Mouse (Mus musculus): ENCODE results near the gene Sec14l2.

The Sec14l2 gene

GRCm38 (mm10) chr11:4097091-4097621 is 26.1 kb downstream of the Sec14l2 start:
- no peak for DNase-seq

DNA sequence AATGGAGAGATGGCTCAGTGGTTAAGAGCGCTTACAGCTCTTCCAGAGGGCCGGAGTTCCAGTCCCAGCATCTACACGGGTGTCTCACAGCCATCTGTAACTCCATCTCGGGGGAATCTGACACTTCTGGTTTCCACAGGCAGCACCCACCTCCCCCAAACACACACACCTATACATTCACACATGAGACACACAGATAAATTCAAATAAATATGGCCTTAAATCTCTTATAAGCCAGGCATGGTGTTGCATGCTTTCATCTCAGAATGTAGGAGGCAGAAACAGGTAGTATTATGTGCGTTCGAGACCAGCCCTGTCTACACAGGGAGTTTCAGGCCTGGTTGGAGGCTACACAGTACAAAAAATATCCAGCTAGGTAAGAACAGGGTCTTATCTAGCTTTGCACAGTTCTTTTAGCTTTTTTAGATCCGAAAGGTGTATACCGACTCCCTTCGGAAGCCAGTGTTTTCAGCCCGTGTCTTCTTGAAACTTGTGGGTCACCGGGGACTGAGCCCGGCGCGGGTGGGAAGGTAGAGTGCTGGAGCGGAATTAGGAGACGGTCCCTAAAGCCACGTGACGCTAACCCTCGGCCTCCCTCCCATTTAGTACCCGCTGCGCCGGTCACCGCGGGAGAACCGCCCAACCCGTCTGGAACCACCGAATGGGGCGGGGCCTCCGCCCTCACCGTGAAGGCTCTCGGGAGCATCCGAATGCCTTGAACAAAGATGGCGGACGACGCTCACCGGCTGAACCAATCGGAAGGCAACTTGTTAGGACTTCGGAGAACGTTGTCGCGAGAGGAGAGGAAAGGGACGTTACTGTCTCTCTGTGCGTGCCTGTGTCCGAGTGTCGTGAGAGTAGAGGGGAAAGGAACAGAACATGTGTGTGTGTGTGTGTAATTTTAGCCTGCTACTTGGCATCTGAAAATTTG is 26.9 kb downstream of the Sec14l2 start:
- DNase-seq: peak; percentile 99

DNA sequence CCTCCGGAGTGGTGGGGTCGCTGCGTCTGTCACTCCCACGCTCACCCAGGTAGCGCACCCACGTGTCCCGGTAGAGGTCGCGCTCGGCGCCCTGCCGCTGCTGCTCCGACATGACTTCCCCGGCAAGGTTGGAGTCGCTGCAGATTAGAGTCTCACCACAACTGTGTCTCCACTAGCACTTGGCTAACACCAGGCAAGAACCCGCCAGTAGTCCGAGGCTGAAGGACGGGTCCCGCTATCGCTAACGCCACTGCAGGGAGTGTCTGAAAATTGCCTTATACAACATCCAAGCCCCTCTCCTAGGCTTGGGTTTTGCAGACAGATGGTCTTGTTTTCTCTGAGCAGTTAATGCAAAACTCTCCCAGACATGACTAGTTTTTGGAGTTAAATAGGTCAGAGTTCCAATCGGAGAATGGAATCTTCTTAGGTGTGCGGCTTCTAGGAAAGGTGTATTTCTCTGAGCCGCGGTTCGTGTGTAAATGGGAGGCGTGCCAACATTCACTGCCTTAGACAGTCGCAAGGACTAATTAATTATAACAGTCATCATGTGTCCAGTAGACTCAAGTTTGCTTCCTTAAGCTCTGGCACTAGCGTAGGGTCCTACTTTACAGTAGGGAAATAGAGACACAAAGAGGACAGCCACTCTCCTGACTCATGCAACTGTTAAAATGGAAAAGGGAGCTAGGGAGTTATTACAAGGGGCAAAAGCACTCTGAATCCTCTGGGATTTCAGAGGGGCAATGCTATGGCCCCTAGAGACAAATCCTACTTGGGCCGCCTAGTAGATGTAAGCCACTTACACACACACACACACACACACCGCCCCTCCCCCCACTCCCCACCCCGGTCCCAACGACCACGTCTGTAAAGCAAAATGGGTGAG is 27.8 kb downstream of the Sec14l2 start, which contains the start of gene Mtfp1:
Gene Mtfp1, minus strand, starts transcription at position 275 of the 883 bp plus-strand sequence.
- DNase-seq: peak; percentile 54 to 62

DNA sequence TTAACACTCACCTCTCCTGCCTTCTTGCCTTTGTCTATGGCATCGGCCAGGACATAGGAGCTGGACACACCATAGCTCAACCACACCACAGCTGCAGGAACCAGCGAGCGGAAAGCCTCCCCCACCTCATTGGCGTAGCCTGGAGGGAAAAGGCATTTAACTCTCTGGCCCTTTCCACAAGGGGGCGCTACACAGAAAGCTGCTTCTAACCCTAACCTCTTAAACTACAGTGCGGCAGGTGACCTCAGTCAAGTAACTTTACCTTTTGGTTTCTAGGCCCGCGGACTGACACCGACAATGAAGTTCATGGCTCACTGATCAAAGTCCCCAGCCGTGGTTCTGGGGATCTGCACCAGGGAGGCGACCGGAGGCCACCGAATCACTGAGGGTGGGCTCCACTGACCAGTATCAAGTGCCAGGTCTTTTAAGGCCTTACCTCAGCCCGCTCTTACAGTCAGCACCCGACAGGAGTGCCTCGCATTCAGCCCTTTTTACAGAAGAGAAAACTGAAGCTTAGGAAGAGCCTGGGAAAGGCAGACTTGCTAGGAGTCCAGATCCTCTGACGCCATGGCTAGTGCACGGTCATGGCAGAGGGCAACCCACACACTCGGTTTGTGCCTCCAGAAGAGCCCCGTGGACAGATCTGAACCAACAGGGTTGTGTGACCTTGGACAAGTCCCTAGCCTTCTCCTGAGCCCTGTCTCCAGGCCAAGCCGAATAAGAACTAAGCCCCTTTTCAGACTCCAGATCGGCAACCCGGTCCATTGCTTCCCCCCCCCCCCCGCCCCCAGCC is 28.6 kb downstream of the Sec14l2 start:
- DNase-seq: peak; percentile 71 to 80

- no peak for DNase-seq
These were observed 29.5 kb downstream of the Sec14l2 start for GRCm38 (mm10) chr11:4093459-4094377.

DNA sequence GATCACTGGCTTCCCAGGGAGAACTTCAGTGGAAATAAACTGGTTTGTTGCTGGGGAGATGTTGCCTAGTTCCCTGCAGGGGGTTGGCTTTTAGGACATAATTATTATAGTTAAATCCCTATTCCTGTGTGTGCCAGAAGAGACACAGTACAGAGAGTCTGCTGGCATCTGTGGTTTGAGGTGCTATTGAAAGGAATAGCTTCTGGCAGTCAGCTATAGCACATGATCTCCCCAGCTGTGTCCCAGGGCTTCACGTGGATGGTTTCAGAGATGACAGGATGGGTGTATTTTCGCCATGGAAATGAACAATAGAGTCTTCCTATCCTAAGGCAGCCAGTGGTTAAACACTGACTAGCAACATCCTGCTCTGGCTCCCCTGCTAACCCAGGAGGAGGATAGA is 35.9 kb downstream of the Sec14l2 start:
- no peak for DNase-seq

GRCm38 (mm10) chr11:4086246-4086645 is 37.0 kb downstream of the Sec14l2 start:
- no peak for DNase-seq

DNA sequence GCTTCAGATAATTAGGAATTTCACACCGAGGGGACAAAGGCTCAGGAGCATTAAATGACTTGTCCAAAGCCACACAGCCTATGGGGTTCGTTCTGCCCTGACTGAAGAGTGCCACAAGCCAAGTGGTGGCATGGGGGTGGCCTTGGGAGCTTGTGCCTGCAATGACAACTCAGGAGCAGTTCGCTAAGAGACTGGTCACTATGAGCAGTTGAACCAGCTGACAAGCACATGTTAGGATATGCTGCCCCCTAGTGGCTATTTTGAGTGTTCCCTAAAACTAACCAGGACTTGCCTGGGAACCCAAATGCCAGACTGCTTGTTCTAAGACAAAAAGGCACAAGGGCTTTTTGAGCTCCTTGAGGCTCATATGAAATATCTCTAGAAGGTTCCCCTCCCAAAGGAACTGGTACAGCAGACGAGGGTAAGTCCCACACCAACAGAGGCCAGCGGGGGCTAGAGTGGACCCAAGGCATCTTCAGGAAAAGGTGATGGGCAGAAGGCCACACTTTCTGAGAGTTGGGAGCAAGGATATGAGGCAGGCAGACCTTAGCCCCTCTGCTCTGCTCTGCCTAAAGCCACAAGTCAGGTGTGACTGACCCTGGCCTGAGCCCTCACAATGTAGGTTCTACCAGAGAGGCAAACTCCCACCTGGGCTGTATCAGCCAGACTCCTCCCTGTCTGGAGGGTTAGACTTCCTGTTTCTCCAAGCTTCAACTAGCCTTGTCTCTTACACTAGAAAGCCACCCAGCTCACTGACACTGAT is 39.7 kb downstream of the Sec14l2 start:
- DNase-seq: peak; percentile 30 to 71

DNA sequence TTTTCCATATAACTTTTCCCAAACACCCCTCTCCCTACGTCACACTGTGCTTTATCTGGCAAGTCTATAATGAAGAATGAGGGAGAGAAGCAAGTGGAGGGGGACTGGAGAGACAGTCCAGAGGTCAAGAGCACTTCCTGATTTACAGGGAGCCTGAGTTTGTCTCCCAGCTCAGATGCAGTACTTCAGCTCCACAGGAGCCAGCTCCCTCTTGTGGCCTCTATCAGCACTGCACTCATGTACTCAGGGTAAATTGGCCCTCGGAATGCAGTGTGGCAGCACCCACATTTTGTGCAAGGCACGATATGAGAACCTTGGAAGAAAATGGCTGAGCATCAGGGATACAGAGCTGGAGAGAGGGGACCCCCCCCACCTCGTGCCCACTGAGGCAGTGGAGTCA is 43.0 kb downstream of the Sec14l2 start:
- DNase-seq: peak; percentile 63 to 74

DNA sequence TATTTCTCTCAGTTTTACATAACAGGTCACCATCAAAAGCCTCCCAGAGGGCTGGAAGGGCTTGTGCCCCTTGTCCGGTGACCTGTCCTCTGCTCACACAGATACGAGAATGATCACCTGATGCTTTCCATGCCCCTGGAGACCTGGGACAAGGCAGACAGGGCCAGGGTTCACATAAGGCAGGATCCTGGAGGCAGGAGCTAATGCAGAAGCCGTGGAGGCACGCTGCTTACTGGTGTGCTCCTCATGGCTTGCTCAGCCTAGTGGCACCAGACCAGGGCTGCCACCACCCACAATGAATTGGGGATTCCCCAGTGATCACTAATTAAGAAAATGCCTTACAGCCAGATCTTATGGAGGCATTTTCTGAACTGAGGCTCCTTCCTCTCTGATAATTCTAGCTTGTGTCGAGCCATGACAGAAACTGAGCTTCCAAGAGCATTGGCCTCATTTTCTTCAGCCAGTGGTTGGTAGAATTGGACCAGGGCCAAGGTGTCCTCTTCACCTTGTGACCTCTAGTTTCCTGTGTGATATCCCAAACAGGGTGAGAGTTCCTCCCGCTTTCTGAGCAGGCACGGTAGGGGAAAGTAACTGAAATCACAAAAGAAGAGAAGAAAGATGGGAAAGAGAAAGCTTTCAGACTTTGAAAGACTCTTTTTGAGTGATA is 44.8 kb downstream of the Sec14l2 start:
- peak in 1 of 2 experiments; percentile 51 for DNase-seq

- DNase-seq: no peak
These were observed 46.6 kb downstream of the Sec14l2 start for GRCm38 (mm10) chr11:4076633-4077032.

GRCm38 (mm10) chr11:4069664-4070063 is 53.6 kb downstream of the Sec14l2 start:
- DNase-seq: no peak

DNA sequence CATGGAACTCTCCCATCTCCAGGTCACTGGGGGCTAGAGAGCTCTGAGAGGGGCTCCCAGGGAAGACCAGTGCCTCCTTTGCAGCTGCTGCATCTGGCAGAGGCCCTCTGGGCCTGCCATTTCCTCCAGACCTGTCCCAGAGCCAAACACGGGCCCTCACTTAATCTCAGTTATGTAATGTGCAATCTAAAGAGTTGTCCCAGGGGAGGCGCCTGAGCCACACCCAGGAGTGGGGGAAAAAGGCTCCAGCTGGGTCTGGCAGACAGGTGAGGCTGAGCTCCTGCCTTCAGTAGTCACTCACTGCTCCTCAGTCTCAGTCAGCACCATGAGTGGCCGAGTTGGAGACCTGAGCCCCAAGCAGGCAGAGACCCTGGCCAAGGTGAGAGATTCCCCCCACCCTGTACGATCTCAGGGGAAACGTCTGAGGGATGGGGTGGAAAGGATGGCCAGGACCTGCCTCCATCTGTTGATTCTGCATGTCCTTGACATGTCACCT is 58.5 kb downstream of the Sec14l2 start, which contains the start of gene Sec14l3:
Gene Sec14l3, plus strand, starts transcription at position 215 of the 496 bp plus-strand sequence.
- peak; percentile 86 to 91 for DNase-seq

DNA sequence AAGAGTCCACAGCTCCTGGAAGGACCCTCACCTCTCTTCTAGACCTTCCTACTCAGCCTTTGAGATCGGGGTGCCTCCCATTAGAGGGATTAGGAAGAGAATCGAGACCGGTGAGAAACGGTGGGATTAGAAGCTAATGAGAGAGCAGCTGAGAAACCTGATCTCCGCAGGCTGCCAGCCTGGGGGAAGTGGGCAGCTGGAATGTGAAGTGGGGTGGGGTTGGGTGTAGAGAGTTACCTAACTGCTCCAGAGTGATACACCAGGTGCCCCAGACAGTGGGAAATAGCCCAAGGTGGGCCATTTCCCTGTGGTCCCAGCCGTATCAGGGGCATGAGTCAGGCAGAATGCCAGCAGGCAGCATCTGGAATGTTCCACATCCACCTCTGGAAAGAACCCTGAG is 60.2 kb downstream of the Sec14l2 start:
- DNase-seq: peak; percentile 87 to 91

DNA sequence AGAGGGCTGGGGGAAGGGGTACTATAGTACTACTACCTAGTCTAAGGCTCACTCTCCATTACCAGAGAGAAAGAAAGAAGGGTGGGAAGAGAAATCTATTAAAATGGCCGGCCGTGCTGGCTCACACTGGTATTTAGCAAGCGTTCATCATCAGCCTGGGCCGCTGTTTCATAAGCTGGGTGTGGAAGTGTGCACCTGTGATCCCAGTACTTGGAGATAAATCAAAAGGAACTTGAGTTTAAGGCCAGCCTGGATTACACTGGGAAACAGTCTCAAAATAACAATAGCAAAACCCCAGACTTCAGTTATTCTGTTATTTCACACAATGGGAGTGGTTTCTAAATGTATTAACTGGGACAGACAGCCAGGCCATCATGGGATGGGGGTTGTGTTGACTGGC is 60.7 kb downstream of the Sec14l2 start:
- peak; percentile 51 to 69 for DNase-seq

- peak; percentile 85 to 90 for DNase-seq
These were observed 62.2 kb downstream of the Sec14l2 start for GRCm38 (mm10) chr11:4060866-4061575.

- peak; percentile 74 to 85 for DNase-seq
These were observed 69.6 kb downstream of the Sec14l2 start for GRCm38 (mm10) chr11:4053586-4053985.

DNA sequence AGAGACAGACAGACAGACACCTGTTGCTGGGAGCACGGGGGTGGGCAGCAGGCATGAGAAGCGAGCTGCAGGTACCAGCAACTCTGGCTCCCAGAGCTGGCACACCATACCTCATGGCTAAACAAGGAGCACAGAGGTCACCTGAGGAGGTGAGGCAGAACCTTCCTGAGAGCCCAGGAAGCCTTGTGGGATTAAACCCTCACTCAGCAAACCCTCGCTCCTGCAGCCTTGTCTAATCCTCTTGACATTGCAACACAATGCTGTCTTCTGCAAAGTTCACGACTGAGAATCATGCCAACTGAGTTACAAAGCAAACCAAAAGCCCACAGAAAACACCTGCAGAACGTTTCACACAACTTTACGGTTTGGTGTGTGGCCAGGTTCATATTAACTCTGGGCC is 74.8 kb downstream of the Sec14l2 start:
- DNase-seq: no peak

DNA sequence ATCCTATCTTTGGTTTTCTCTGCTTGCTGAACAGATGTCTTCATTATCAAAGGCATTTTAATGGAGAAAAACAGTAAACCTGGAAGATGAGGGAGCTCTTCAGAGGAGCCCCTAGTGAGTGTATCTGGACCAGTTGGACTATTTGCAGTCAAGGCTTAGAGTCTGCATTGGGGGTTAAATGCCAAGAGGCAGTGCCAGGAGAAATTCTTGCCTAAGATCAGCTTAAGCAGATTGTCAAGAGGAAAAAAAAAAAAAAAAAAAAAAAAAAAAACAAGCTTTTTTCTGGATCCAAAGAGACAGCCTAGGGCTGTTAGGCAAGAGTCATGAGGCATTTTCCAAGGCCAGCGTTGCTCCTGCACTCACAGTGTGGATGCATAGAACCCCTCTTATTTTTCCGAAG is 75.4 kb downstream of the Sec14l2 start:
- DNase-seq: no peak
